Mouse (Mus musculus): Measurements from ENCODE around the gene Nip7.

- TF ChIP-seq POLR2A (IDR thresholded peaks at IDR 0.05; ENCODE audit: extremely low read depth, insufficient read depth, low read length): 0 out of 2 replicates have a peak, but pooled peaks have one; percentile 26
- TF ChIP-seq CTCF (IDR thresholded peaks at IDR 0.05; ENCODE audit: low read depth, low read length): no peak
These were observed 39.8 kb downstream of the Nip7 start, which contains the start of gene Terf2 for GRCm38 (mm10) chr8:107096366-107097036.

All from liver, adult 2 months (tissue).